Mouse (Mus musculus) heart, embryonic 14.5 days (tissue): ENCODE measurements at regions not wholly inside any gene's neighbourhood (a gene's known extent, or its start where the extent isn't known, plus 50 kb on each side); places are given as distances from the start of the nearest gene placed in this dataset.
A peak's percentile ranks its signal among the peaks of the same experiment; 100 is the strongest.

Source experiments
- ATAC-seq: fragments of 200-750 bp; cut with Nextera tagmentation; 2 replicates; pipeline ENCODE4 v1.8.0; 2017; ENCODE audit warnings: low read depth, moderate TSS enrichment; ENCODE audit not compliant: insufficient number of reproducible peaks, insufficient read depth, low FRiP score
- H3K27ac ChIP-seq, 2 experiments: fragments of 200-500 bp in 1 of 2; fragments of 300-500 bp in 1 of 2; sonication (generic) in 1 of 2; replicated peaks in 1 of 2; 2 replicates each; pipeline ENCODE4 v1.5.1; 2012 to 2014; ENCODE audit warnings: low read depth in 2 of 2, low read length in 2 of 2, control low read depth in 1 of 2, mild to moderate bottlenecking in 1 of 2, mixed read lengths in 1 of 2; ENCODE audit not compliant: control insufficient read depth in 1 of 2, insufficient read depth in 1 of 2
- H3K27me3 ChIP-seq: fragments of 300-500 bp; sonication (generic); 2 replicates; pipeline ENCODE4 v1.6.1; 2014; ENCODE audit warnings: mild to moderate bottlenecking, low read length, control low read depth; ENCODE audit not compliant: control insufficient read depth, insufficient read depth
- H3K36me3 ChIP-seq: fragments of 300-500 bp; sonication (generic); 2 replicates; pipeline ENCODE4 v1.6.1; 2014; ENCODE audit warnings: mild to moderate bottlenecking, control low read depth, low read length, mixed read lengths; ENCODE audit not compliant: control insufficient read depth, insufficient read depth
- H3K4me1 ChIP-seq, 2 experiments: fragments of 200-500 bp in 1 of 2; fragments of 300-500 bp in 1 of 2; sonication (generic) in 1 of 2; 2 replicates each; pipeline ENCODE4 v1.6.1; 2012 to 2014; ENCODE audit warnings: low read length in 2 of 2, control low read depth in 1 of 2, mixed read lengths in 1 of 2; ENCODE audit not compliant: control insufficient read depth in 2 of 2, insufficient read depth in 2 of 2
- H3K4me2 ChIP-seq: fragments of 300-500 bp; sonication (generic); 2 replicates; pipeline ENCODE4 v1.6.1; 2014; ENCODE audit warnings: mild to moderate bottlenecking, low read length
- H3K4me3 ChIP-seq, 2 experiments: fragments of 200-500 bp in 1 of 2; fragments of 300-500 bp in 1 of 2; sonication (generic) in 1 of 2; 2 replicates each; pipeline ENCODE4 v1.5.1; 2012 to 2014; ENCODE audit warnings: low read length in 2 of 2, mild to moderate bottlenecking in 2 of 2, control low read depth in 1 of 2, low read depth in 1 of 2, moderate library complexity in 1 of 2; ENCODE audit not compliant: control insufficient read depth in 1 of 2, insufficient read depth in 1 of 2
- H3K9ac ChIP-seq: fragments of 300-500 bp; sonication (generic); 2 replicates; pipeline ENCODE4 v1.6.1; 2014; ENCODE audit warnings: mild to moderate bottlenecking, low read length
- H3K9me3 ChIP-seq: fragments of 300-500 bp; sonication (generic); 2 replicates; pipeline ENCODE4 v1.6.1; 2016; ENCODE audit warnings: low read length, control low read depth; ENCODE audit not compliant: control insufficient read depth
- WGBS: fragments of 180-500 bp; shearing (Covaris S2); extraction: QIAGEN DNeasy Blood & Tissue Kit; methylation state at CpG from one replicate; pipeline ENCODE4 v1.1.7; 2014; 5-methylcytosine and 5-hydroxymethylcytosine counted together

DNA sequence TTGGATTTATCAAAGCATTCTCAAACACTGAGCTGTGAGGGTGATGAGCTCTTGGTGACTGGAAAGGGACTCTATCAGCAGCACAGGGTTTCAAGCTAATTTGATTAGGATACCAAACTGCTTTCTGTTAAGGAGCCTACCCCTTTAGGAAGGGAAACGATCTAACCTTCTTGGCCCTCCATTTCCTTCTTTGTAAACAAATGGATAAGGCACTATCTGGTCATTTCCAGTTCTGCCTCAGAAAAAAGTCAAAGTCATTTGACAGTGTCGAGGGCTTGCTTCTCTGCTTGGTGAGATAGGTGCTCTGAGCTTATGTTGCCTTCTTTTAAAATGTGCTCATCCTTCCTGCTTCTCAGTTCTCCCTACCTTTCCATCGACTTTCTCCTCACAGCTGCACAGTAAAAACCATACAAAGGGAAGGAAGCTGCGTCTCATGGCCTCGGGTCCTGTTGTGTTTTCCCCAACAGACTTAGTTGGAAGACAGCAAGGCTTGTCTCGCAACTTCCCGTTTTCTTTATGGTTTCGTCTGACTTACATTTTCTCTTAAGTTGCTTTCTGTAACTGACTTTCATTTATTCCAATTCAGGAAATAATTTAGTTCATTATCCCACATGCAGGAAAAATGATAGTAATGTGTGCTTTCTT lies 54.3 kb upstream of the Bmp2 start:
- H3K27me3 ChIP-seq: no peaks in the 10 kb centered on the region
- H3K4me3 ChIP-seq: no peak overlapping the region
- peaks cover 9 to 15% of the 10 kb centered on the region in 2 experiments for H3K4me1 ChIP-seq
- no peak overlapping the region for H3K4me2 ChIP-seq
- no peaks in the 10 kb centered on the region for H3K36me3 ChIP-seq
- 62% methylated on average over 8 of the region's 8 CpGs for WGBS
- no peak for ATAC-seq
- no peak overlapping the region for H3K9ac ChIP-seq
- 0 out of 4 replicates have a peak overlapping the region, but pooled peaks of 1 of the 2 experiments have one; percentile 11 for H3K27ac ChIP-seq
- no peaks in the 10 kb centered on the region for H3K9me3 ChIP-seq

- Histone ChIP-seq H3K27ac (peak overlapping the region; percentile 11 to 56; a peak in 2 of 4 replicates), H3K4me2 (no peak overlapping the region)
Observed at GRCm38 (mm10) chr2:133498186-133498571, 53.8 kb upstream of the Bmp2 start.

GRCm38 (mm10) chr2:133498717-133499143 lies 53.2 kb upstream of the Bmp2 start:
- peak overlapping the region; percentile 40 for H3K4me2 ChIP-seq
- H3K9me3 ChIP-seq: no peaks in the 10 kb centered on the region
- H3K36me3 ChIP-seq: no peaks in the 10 kb centered on the region
- peaks cover 9 to 15% of the 10 kb centered on the region in 2 experiments for H3K4me1 ChIP-seq
- no peak overlapping the region for H3K9ac ChIP-seq
- H3K4me3 ChIP-seq: no peak overlapping the region
- no peaks in the 10 kb centered on the region for H3K27me3 ChIP-seq
- H3K27ac ChIP-seq: peak overlapping the region; percentile 7 to 56; a peak in 3 of 4 replicates
- ATAC-seq: no peak
- 8% methylated on average over 3 of the region's 3 CpGs for WGBS

More at GRCm38 (mm10) chr2:133498186-133498571, 53.8 kb upstream of the Bmp2 start:
- H3K9ac ChIP-seq: no peak overlapping the region
- no peaks in the 10 kb centered on the region for H3K36me3 ChIP-seq
- H3K4me1 ChIP-seq: peaks cover 9 to 15% of the 10 kb centered on the region in 2 experiments
- no peaks in the 10 kb centered on the region for H3K9me3 ChIP-seq
- ATAC-seq: no peak
- no peak overlapping the region for H3K4me3 ChIP-seq
- no peaks in the 10 kb centered on the region for H3K27me3 ChIP-seq
- 82% methylated on average over 2 of the region's 2 CpGs for WGBS

GRCm38 (mm10) chr2:133499904-133500303 lies 52.1 kb upstream of the Bmp2 start:
- no peak overlapping the region for H3K9ac ChIP-seq
- 50% methylated on average over 3 of the region's 3 CpGs for WGBS
- H3K27ac ChIP-seq: no peak overlapping the region
- H3K27me3 ChIP-seq: no peaks in the 10 kb centered on the region
- H3K4me2 ChIP-seq: no peak overlapping the region
- ATAC-seq: no peak
- no peak overlapping the region for H3K4me3 ChIP-seq
- no peaks in the 10 kb centered on the region for H3K36me3 ChIP-seq
- peaks cover 9 to 15% of the 10 kb centered on the region in 2 experiments for H3K4me1 ChIP-seq
- H3K9me3 ChIP-seq: no peaks in the 10 kb centered on the region
